Mouse (Mus musculus): ENCODE measurements around the gene Rad51c. TPM values are rescaled to one million over a fixed set of nuclear protein-coding genes. Genes with fewer than 3 reads are reported as not detected.
"Not testable (repeated sequence)": the region's sequence is repeated elsewhere in the genome, so short reads cannot be mapped to it uniquely, and the experiment has no call there.

The Rad51c gene
- polyA plus RNA-seq, 1 experiment from 2014 or later = 11.9 TPM

- H3K9me3 ChIP-seq (replicated peaks; ENCODE audit: control insufficient read depth, low read length) = no peaks in the 10 kb centered on the region
- H3K27ac ChIP-seq (ENCODE audit: low read depth, low read length) = no peak overlapping the region
- no peak overlapping the region for H3K4me2 ChIP-seq
- H3K4me1 ChIP-seq (ENCODE audit: control insufficient read depth, insufficient read depth, low read length) = peaks cover 6% of the 10 kb centered on the region; the same call in 1 of the 2 replicates
- ATAC-seq (replicated peaks; ENCODE audit: insufficient number of reproducible peaks, low FRiP score, low TSS enrichment) = no peak
- no peak overlapping the region for H3K9ac ChIP-seq (ENCODE audit: low read depth, low read length)
- no peaks in the 10 kb centered on the region for H3K36me3 ChIP-seq (ENCODE audit: control insufficient read depth, insufficient read depth, low read length)
- H3K27me3 ChIP-seq (ENCODE audit: control insufficient read depth, insufficient read depth, low read length) = no peaks in the 10 kb centered on the region
- no peak overlapping the region for H3K4me3 ChIP-seq (ENCODE audit: low read depth, low read length)
These were observed 42.7 kb upstream of the Rad51c start for GRCm38 (mm10) chr11:87447429-87447828.

GRCm38 (mm10) chr11:87446159-87446558 lies 41.4 kb upstream of the Rad51c start:
- no peak overlapping the region for H3K27ac ChIP-seq (ENCODE audit: low read depth, low read length)
- no peak overlapping the region for H3K4me2 ChIP-seq
- no peaks in the 10 kb centered on the region for H3K36me3 ChIP-seq (ENCODE audit: control insufficient read depth, insufficient read depth, low read length)
- no peaks in the 10 kb centered on the region for H3K9me3 ChIP-seq (replicated peaks; ENCODE audit: control insufficient read depth, low read length)
- H3K4me1 ChIP-seq (ENCODE audit: control insufficient read depth, insufficient read depth, low read length) = peaks cover 7% of the 10 kb centered on the region; the same call in 1 of the 2 replicates
- H3K9ac ChIP-seq (ENCODE audit: low read depth, low read length) = no peak overlapping the region
- WGBS (ENCODE audit: insufficient replicate concordance) = 86% methylated on average over 3 of the region's 3 CpGs
- no peak overlapping the region for H3K4me3 ChIP-seq (ENCODE audit: low read depth, low read length)
- no peak for ATAC-seq (replicated peaks; ENCODE audit: insufficient number of reproducible peaks, low FRiP score, low TSS enrichment)
- H3K27me3 ChIP-seq (ENCODE audit: control insufficient read depth, insufficient read depth, low read length) = no peaks in the 10 kb centered on the region

- not testable (repeated sequence) for ATAC-seq (replicated peaks; ENCODE audit: insufficient number of reproducible peaks, low FRiP score, low TSS enrichment); H3K4me1 ChIP-seq (ENCODE audit: control insufficient read depth, insufficient read depth, low read length)
These were observed 40.8 kb upstream of the Rad51c start for GRCm38 (mm10) chr11:87445593-87445992.

GRCm38 (mm10) chr11:87444735-87445428 lies 40.1 kb upstream of the Rad51c start:
- Histone ChIP-seq H3K4me1 (ENCODE audit: control insufficient read depth, insufficient read depth, low read length) (peaks cover 7% of the 10 kb centered on the region; the same call in 1 of the 2 replicates), H3K9me3 (replicated peaks; ENCODE audit: control insufficient read depth, low read length) (no peaks in the 10 kb centered on the region), H3K27ac (ENCODE audit: low read depth, low read length) (no peak overlapping the region), H3K9ac (ENCODE audit: low read depth, low read length) (no peak overlapping the region), H3K27me3 (ENCODE audit: control insufficient read depth, insufficient read depth, low read length) (no peaks in the 10 kb centered on the region), H3K36me3 (ENCODE audit: control insufficient read depth, insufficient read depth, low read length) (no peaks in the 10 kb centered on the region), H3K4me3 (ENCODE audit: low read depth, low read length) (no peak overlapping the region), H3K4me2 (peak overlapping the region; percentile 35)
- ATAC-seq (replicated peaks; ENCODE audit: insufficient number of reproducible peaks, low FRiP score, low TSS enrichment) = no peak
- 5% methylated on average over 16 of the region's 16 CpGs for WGBS (ENCODE audit: insufficient replicate concordance)

More at GRCm38 (mm10) chr11:87445593-87445992, 40.8 kb upstream of the Rad51c start:
- H3K27ac ChIP-seq (ENCODE audit: low read depth, low read length); H3K9me3 ChIP-seq (replicated peaks; ENCODE audit: control insufficient read depth, low read length); H3K4me2 ChIP-seq; H3K4me3 ChIP-seq (ENCODE audit: low read depth, low read length); H3K36me3 ChIP-seq (ENCODE audit: control insufficient read depth, insufficient read depth, low read length); H3K27me3 ChIP-seq (ENCODE audit: control insufficient read depth, insufficient read depth, low read length); H3K9ac ChIP-seq (ENCODE audit: low read depth, low read length): not testable (repeated sequence)
- WGBS (ENCODE audit: insufficient replicate concordance) = 79% methylated on average over 2 of the region's 4 CpGs

GRCm38 (mm10) chr11:87444056-87444455 lies 39.3 kb upstream of the Rad51c start:
- not testable (repeated sequence) for H3K9ac ChIP-seq (ENCODE audit: low read depth, low read length); H3K27ac ChIP-seq (ENCODE audit: low read depth, low read length); H3K4me1 ChIP-seq (ENCODE audit: control insufficient read depth, insufficient read depth, low read length); ATAC-seq (replicated peaks; ENCODE audit: insufficient number of reproducible peaks, low FRiP score, low TSS enrichment); H3K36me3 ChIP-seq (ENCODE audit: control insufficient read depth, insufficient read depth, low read length); H3K4me3 ChIP-seq (ENCODE audit: low read depth, low read length); H3K4me2 ChIP-seq; H3K27me3 ChIP-seq (ENCODE audit: control insufficient read depth, insufficient read depth, low read length); H3K9me3 ChIP-seq (replicated peaks; ENCODE audit: control insufficient read depth, low read length)
- 69% methylated on average over 10 of the region's 10 CpGs for WGBS (ENCODE audit: insufficient replicate concordance)

GRCm38 (mm10) chr11:87443373-87443883 lies 38.7 kb upstream of the Rad51c start:
- 0% methylated on average over 4 of the region's 5 CpGs for WGBS (ENCODE audit: insufficient replicate concordance)
- Histone ChIP-seq H3K4me1 (ENCODE audit: control insufficient read depth, insufficient read depth, low read length) (peaks cover 7% of the 10 kb centered on the region; the same call in 1 of the 2 replicates), H3K27ac (ENCODE audit: low read depth, low read length) (peak overlapping the region; percentile 0; the same call in 1 of the 2 replicates), H3K4me3 (ENCODE audit: low read depth, low read length) (no peak overlapping the region), H3K27me3 (ENCODE audit: control insufficient read depth, insufficient read depth, low read length) (no peaks in the 10 kb centered on the region), H3K9me3 (replicated peaks; ENCODE audit: control insufficient read depth, low read length) (no peaks in the 10 kb centered on the region), H3K36me3 (ENCODE audit: control insufficient read depth, insufficient read depth, low read length) (no peaks in the 10 kb centered on the region), H3K9ac (ENCODE audit: low read depth, low read length) (no peak overlapping the region), H3K4me2 (no peak overlapping the region)
- no peak; the same call in 1 of the 2 replicates for ATAC-seq (replicated peaks; ENCODE audit: insufficient number of reproducible peaks, low FRiP score, low TSS enrichment)

GRCm38 (mm10) chr11:87442643-87443372 lies 38.1 kb upstream of the Rad51c start:
- Histone ChIP-seq H3K4me2 (peak overlapping the region; percentile 62), H3K9ac (ENCODE audit: low read depth, low read length) (peak overlapping the region; percentile 69), H3K27ac (ENCODE audit: low read depth, low read length) (0 out of 2 replicates have a peak overlapping the region, but pooled peaks have one; percentile 41), H3K4me3 (ENCODE audit: low read depth, low read length) (peak overlapping the region; percentile 27; the same call in 1 of the 2 replicates)
- H3K27me3 ChIP-seq (ENCODE audit: control insufficient read depth, insufficient read depth, low read length); H3K9me3 ChIP-seq (replicated peaks; ENCODE audit: control insufficient read depth, low read length); H3K4me1 ChIP-seq (ENCODE audit: control insufficient read depth, insufficient read depth, low read length); H3K36me3 ChIP-seq (ENCODE audit: control insufficient read depth, insufficient read depth, low read length): not testable (repeated sequence)
- ATAC-seq (replicated peaks; ENCODE audit: insufficient number of reproducible peaks, low FRiP score, low TSS enrichment) = peak; percentile 99
- WGBS (ENCODE audit: insufficient replicate concordance) = under 1% methylated on average over 31 of the region's 62 CpGs

GRCm38 (mm10) chr11:87439796-87440420 lies 35.2 kb upstream of the Rad51c start:
- no peaks in the 10 kb centered on the region for H3K27me3 ChIP-seq (ENCODE audit: control insufficient read depth, insufficient read depth, low read length)
- ATAC-seq (replicated peaks; ENCODE audit: insufficient number of reproducible peaks, low FRiP score, low TSS enrichment) = no peak
- H3K4me1 ChIP-seq (ENCODE audit: control insufficient read depth, insufficient read depth, low read length) = peaks cover 5% of the 10 kb centered on the region; the same call in 1 of the 2 replicates
- H3K27ac ChIP-seq (ENCODE audit: low read depth, low read length) = no peak overlapping the region
- WGBS (ENCODE audit: insufficient replicate concordance) = 90% methylated on average over 10 of the region's 10 CpGs
- no peak overlapping the region for H3K4me2 ChIP-seq
- H3K9ac ChIP-seq (ENCODE audit: low read depth, low read length) = no peak overlapping the region
- no peaks in the 10 kb centered on the region for H3K36me3 ChIP-seq (ENCODE audit: control insufficient read depth, insufficient read depth, low read length)
- no peaks in the 10 kb centered on the region for H3K9me3 ChIP-seq (replicated peaks; ENCODE audit: control insufficient read depth, low read length)
- H3K4me3 ChIP-seq (ENCODE audit: low read depth, low read length) = no peak overlapping the region

All from heart, embryonic 11.5 days (tissue).